ENCODE assay signal across 22 mouse cellular contexts in the genomic region with DNA sequence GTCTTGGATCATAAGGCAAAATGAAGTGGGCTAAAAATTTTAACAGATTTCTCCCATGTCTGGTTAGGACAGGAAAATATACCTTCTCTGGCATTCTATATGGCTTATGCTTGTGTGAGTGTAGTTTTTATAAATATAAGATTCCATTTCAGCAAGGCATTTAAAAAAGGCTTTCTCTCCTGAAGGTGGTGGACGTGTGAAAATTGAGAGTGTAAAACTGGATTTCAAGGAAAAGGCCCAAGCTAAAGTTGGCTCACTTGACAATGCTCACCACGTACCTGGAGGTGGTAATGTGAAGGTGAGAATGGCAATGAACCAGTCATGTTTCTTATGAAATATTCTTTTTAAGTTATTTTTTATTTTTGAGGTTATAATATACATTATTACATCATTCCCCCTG. TPM values are rescaled to one million over a fixed set of nuclear protein-coding genes. Genes with fewer than 3 reads are reported as not detected.
"Had no signal": no experiment of that assay in that cellular context is flagged by ENCODE, and none has a peak within 500 bp of the region (broad histone marks: within the 10 kb centered on the region; RNA-seq: fewer than 3 reads in every experiment).

No protein-coding gene starts in this region.

- ATAC-seq: hindbrain, embryonic 16.5 days; hindbrain, postnatal 0 days; inflammation-experienced regulatory T-cells, adult 6 months; intestine, embryonic 15.5 days; intestine, embryonic 16.5 days; intestine, postnatal 0 days had no signal

- DNase-seq: heart, postnatal 10 days; heart, postnatal 14 days; heart, postnatal 36 days; heart, postnatal 4 days; kidney, adult 11 months; kidney, adult 18-20 months; kidney, adult 2 months; kidney, adult 8-10 months; kidney, adult 9 months; kidney, postnatal 10 days; kidney, postnatal 14 days; kidney, postnatal 25 days; kidney, postnatal 36 days; kidney, postnatal 4 days; layer of hippocampus, adult 9-11 months had no signal

RNA-seq across cellular contexts. Expression of a gene that starts 30.1 kb away (rescaled TPM):
- total RNA-seq: hematopoietic stem cell, adult 5-6 weeks had no signal
